Mouse (Mus musculus) frontal cortex, postnatal 14 days (tissue): ENCODE measurements at regions not wholly inside any gene's neighbourhood (a gene's known extent, or its start where the extent isn't known, plus 50 kb on each side); places are given as distances from the start of the nearest gene placed in this dataset.

Experiments
- DNase-seq, 2 experiments: peaks; one replicate each; pipeline ENCODE4 v3.0.0; 2022; ENCODE audit warnings: low spot score in 2 of 2

GRCm38 (mm10) chr10:126748696-126749466 lies 152.3 kb downstream of the Atp23 start:
- no peak for DNase-seq

GRCm38 (mm10) chr10:126734661-126735060 lies 166.5 kb downstream of the Atp23 start:
- DNase-seq = no peak

GRCm38 (mm10) chr10:126727840-126728239 lies 173.3 kb downstream of the Atp23 start:
- no peak for DNase-seq

GRCm38 (mm10) chr10:126717961-126718360 lies 183.2 kb downstream of the Atp23 start:
- no peak for DNase-seq

- DNase-seq = no peak
These were observed 189.4 kb downstream of the Atp23 start for GRCm38 (mm10) chr10:126711758-126712157.

GRCm38 (mm10) chr10:126709219-126709917 lies 191.8 kb downstream of the Atp23 start:
- no peak for DNase-seq

GRCm38 (mm10) chr10:126708730-126709129 lies 192.4 kb downstream of the Atp23 start:
- peak in 1 of 2 experiments; percentile 14 for DNase-seq

- DNase-seq = no peak
These were observed 192.9 kb downstream of the Atp23 start for GRCm38 (mm10) chr10:126708215-126708614.

- DNase-seq = no peak
These were observed 204.1 kb downstream of the Atp23 start for GRCm38 (mm10) chr10:126697086-126697485.

GRCm38 (mm10) chr10:126690914-126691673 lies 210.1 kb downstream of the Atp23 start:
- DNase-seq = no peak

GRCm38 (mm10) chr10:126680275-126681184 lies 220.6 kb downstream of the Atp23 start:
- DNase-seq = no peak

- no peak for DNase-seq
These were observed 221.7 kb downstream of the Atp23 start for GRCm38 (mm10) chr10:126679224-126680120.

GRCm38 (mm10) chr10:126673437-126673836 lies 227.7 kb downstream of the Atp23 start:
- no peak for DNase-seq

GRCm38 (mm10) chr10:126664408-126665083 lies 236.6 kb downstream of the Atp23 start:
- no peak for DNase-seq

GRCm38 (mm10) chr10:126663461-126664013 lies 237.6 kb downstream of the Atp23 start:
- DNase-seq = no peak

- no peak for DNase-seq
These were observed 238.4 kb downstream of the Atp23 start for GRCm38 (mm10) chr10:126662765-126663164.

- DNase-seq = no peak
These were observed 240.0 kb downstream of the Atp23 start for GRCm38 (mm10) chr10:126661095-126661615.

- no peak for DNase-seq
These were observed 241.1 kb downstream of the Atp23 start for GRCm38 (mm10) chr10:126660024-126660423.

GRCm38 (mm10) chr10:126652693-126653092 lies 248.5 kb downstream of the Atp23 start:
- DNase-seq = no peak
